Mouse (Mus musculus): ENCODE data around the gene Cdc42bpa. TPM values are rescaled to one million over a fixed set of nuclear protein-coding genes. Genes with fewer than 3 reads are reported as not detected.

Cdc42bpa gene
- polyA plus RNA-seq, 1 experiment, result 20.2 TPM

DNA sequence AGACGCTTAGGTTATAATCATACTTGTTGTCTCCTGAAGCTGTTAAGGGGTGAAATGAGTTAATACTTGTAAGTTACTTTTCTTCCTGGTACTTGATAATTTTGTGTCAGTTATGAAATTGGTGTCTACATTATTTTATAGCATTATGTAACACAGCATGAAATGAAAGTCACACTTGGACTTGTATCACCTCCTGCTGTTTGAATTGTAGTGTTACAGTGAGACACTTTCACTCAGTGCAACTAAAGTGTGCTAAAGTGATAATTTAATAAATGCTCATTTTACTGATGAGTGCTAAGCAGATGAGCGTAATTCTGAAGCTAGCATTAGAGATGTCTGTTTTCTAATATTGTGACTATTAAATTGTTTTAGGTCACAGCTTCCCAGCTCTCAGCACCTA, 180.7 kb downstream of the Cdc42bpa start:
- WGBS, result 97% methylated on average over 2 of the region's 2 CpGs
- no peaks in the 10 kb centered on the region for H3K4me1 ChIP-seq (ENCODE audit: control insufficient read depth, insufficient read depth, low read length)
- H3K27ac ChIP-seq (ENCODE audit: insufficient read depth, low read depth, low read length), result no peak overlapping the region
- TF ChIP-seq CTCF (conservative IDR thresholded peaks at IDR 0.05; ENCODE audit: insufficient read depth, insufficient read length, low read depth, low read length), result no peak
- TF ChIP-seq POLR2A (IDR thresholded peaks at IDR 0.05; ENCODE audit: low read depth, low read length), result no peak
- H3K4me3 ChIP-seq (ENCODE audit: insufficient read depth, low read depth, low read length), result no peak overlapping the region
- H3K27me3 ChIP-seq (replicated peaks; ENCODE audit: control insufficient read depth, insufficient read depth, low read length), result no peaks in the 10 kb centered on the region
- no peaks in the 10 kb centered on the region; the same call in 1 of the 2 replicates for H3K36me3 ChIP-seq (ENCODE audit: control insufficient read depth, insufficient read depth, low read length)
- DNase-seq, result no peak

DNA sequence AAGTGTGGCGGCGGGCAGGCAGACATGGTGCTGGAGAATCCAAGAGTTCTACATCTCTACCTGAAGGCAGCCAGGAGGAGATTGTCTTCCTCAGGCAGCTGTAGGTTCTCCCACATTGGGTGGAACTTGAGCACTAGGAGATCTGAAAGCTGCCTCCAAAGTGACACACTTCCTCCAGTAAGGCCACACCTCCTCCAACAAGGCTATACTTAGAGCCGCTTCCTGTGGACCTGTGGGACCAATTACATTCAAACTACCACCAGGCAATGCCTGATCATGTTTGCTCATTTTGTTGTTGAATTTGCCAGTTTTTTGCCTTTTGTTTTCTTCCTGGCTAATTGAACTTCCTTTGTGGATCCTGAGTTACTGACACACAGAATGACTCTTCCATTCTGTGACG, 187.8 kb downstream of the Cdc42bpa start:
- Histone ChIP-seq H3K27ac (ENCODE audit: insufficient read depth, low read depth, low read length) (no peak overlapping the region), H3K4me3 (ENCODE audit: insufficient read depth, low read depth, low read length) (no peak overlapping the region), H3K36me3 (ENCODE audit: control insufficient read depth, insufficient read depth, low read length) (peaks cover 6% of the 10 kb centered on the region), H3K4me1 (ENCODE audit: control insufficient read depth, insufficient read depth, low read length) (no peaks in the 10 kb centered on the region), H3K27me3 (replicated peaks; ENCODE audit: control insufficient read depth, insufficient read depth, low read length) (no peaks in the 10 kb centered on the region)
- no peak for DNase-seq
- 77% methylated on average over 4 of the region's 4 CpGs for WGBS
- TF ChIP-seq CTCF (conservative IDR thresholded peaks at IDR 0.05; ENCODE audit: insufficient read depth, insufficient read length, low read depth, low read length), result no peak
- TF ChIP-seq POLR2A (IDR thresholded peaks at IDR 0.05; ENCODE audit: low read depth, low read length), result no peak

DNA sequence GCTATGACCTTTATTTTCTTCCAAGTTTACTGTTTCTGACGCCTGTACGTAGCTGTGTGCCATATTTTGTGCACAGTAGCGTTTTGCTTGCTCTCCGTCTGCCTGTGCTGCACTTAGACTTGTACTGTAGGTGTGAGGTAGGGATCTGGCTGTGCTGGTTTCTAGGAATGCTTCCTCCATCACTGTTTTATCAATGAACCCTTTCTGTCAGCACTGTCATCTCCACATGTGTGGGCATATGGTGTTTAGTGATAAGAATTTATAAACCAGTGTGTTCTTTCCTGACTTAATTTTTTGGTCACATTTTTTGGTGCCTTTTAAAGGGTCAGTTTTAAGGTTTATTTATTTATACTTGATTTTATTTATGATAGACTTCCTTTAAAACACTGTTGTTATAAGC, 188.3 kb downstream of the Cdc42bpa start:
- Histone ChIP-seq H3K36me3 (ENCODE audit: control insufficient read depth, insufficient read depth, low read length) (peaks cover 6% of the 10 kb centered on the region), H3K27ac (ENCODE audit: insufficient read depth, low read depth, low read length) (no peak overlapping the region), H3K4me1 (ENCODE audit: control insufficient read depth, insufficient read depth, low read length) (no peaks in the 10 kb centered on the region), H3K27me3 (replicated peaks; ENCODE audit: control insufficient read depth, insufficient read depth, low read length) (no peaks in the 10 kb centered on the region), H3K4me3 (ENCODE audit: insufficient read depth, low read depth, low read length) (no peak overlapping the region)
- 93% methylated on average over 4 of the region's 4 CpGs for WGBS
- DNase-seq, result no peak
- no peak for TF ChIP-seq POLR2A (IDR thresholded peaks at IDR 0.05; ENCODE audit: low read depth, low read length)
- TF ChIP-seq CTCF (conservative IDR thresholded peaks at IDR 0.05; ENCODE audit: insufficient read depth, insufficient read length, low read depth, low read length), result no peak

- Histone ChIP-seq H3K27ac (ENCODE audit: insufficient read depth, low read depth, low read length) (no peak overlapping the region), H3K4me3 (ENCODE audit: insufficient read depth, low read depth, low read length) (no peak overlapping the region), H3K4me1 (ENCODE audit: control insufficient read depth, insufficient read depth, low read length) (no peaks in the 10 kb centered on the region), H3K36me3 (ENCODE audit: control insufficient read depth, insufficient read depth, low read length) (peaks cover 6% of the 10 kb centered on the region), H3K27me3 (replicated peaks; ENCODE audit: control insufficient read depth, insufficient read depth, low read length) (no peaks in the 10 kb centered on the region)
- 82% methylated on average over 8 of the region's 8 CpGs for WGBS
- TF ChIP-seq CTCF (conservative IDR thresholded peaks at IDR 0.05; ENCODE audit: insufficient read depth, insufficient read length, low read depth, low read length) (no peak), POLR2A (IDR thresholded peaks at IDR 0.05; ENCODE audit: low read depth, low read length) (no peak)
- no peak for DNase-seq
Measured at GRCm38 (mm10) chr1:180151191-180151590, 190.9 kb downstream of the Cdc42bpa start.

DNA sequence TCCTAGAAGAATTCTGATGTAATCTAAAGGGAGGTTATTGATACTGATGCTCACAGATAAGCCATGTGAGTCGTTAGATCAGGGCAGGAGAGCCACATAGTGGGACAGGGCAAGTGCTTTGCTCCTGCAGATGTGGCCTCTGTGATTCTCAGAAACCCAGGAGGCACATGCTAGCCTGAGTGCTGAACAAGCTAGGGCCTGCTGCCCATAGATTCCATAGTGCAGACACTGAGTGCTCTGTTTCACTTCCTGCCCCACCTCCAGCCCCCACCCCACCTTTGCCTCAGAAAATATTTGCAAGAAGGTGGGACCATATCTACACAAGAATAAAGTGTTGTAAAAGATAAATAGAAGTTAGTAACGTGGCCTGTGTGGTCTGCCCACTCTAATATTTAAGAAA, 198.4 kb downstream of the Cdc42bpa start:
- no peak for DNase-seq
- TF ChIP-seq CTCF (conservative IDR thresholded peaks at IDR 0.05; ENCODE audit: insufficient read depth, insufficient read length, low read depth, low read length) (no peak), POLR2A (IDR thresholded peaks at IDR 0.05; ENCODE audit: low read depth, low read length) (no peak)
- Histone ChIP-seq H3K27ac (ENCODE audit: insufficient read depth, low read depth, low read length) (no peak overlapping the region), H3K36me3 (ENCODE audit: control insufficient read depth, insufficient read depth, low read length) (no peaks in the 10 kb centered on the region; the same call in none of the 2 replicates), H3K4me3 (ENCODE audit: insufficient read depth, low read depth, low read length) (no peak overlapping the region), H3K27me3 (replicated peaks; ENCODE audit: control insufficient read depth, insufficient read depth, low read length) (no peaks in the 10 kb centered on the region), H3K4me1 (ENCODE audit: control insufficient read depth, insufficient read depth, low read length) (no peaks in the 10 kb centered on the region)
- WGBS, result 78% methylated on average over 2 of the region's 2 CpGs

DNA sequence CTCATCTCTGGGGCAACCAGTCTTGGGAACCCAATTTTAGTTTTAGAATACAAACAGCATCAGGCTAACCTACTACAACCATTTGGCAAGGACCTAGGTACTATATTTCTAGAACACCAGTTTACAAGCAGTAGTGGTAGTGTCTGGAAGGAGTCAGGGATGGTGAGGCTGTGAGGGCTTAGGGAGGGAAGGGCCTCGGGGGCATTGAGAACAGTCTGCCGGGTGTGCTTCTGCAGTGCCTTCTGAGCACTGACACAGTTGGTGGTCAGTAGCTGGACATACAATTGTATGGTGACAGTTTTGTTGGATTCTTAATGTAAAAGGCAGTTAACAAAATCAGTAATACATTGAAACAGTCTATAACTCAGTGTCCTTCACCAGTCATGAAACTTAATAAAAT, 200.3 kb downstream of the Cdc42bpa start:
- no peaks in the 10 kb centered on the region for H3K4me1 ChIP-seq (ENCODE audit: control insufficient read depth, insufficient read depth, low read length)
- no peak for DNase-seq
- H3K27me3 ChIP-seq (replicated peaks; ENCODE audit: control insufficient read depth, insufficient read depth, low read length), result no peaks in the 10 kb centered on the region
- H3K27ac ChIP-seq (ENCODE audit: insufficient read depth, low read depth, low read length), result no peak overlapping the region
- H3K36me3 ChIP-seq (ENCODE audit: control insufficient read depth, insufficient read depth, low read length), result no peaks in the 10 kb centered on the region; the same call in 1 of the 2 replicates
- TF ChIP-seq POLR2A (IDR thresholded peaks at IDR 0.05; ENCODE audit: low read depth, low read length) (no peak), CTCF (conservative IDR thresholded peaks at IDR 0.05; ENCODE audit: insufficient read depth, insufficient read length, low read depth, low read length) (no peak)
- H3K4me3 ChIP-seq (ENCODE audit: insufficient read depth, low read depth, low read length), result no peak overlapping the region
- WGBS, result 72% methylated on average over 2 of the region's 2 CpGs

DNA sequence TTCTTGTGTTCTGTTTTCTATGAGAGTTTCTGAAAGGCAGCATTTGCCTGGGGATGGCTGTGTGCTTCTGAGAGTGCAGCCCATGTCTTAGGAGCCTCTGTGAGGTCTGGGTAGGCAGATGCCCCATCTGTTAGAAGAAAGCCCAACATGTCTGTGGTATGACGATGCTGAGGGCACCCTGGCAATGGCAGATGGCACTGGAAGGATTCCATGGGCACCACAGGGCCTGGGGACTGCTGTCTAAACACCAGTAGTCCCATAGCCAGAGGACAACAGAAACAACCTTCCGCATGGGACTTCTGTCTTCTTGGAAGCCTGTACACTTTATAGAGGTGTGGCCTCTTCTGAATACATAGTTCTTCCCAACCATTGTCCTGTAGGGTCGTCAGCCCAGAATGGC, 200.9 kb downstream of the Cdc42bpa start:
- TF ChIP-seq CTCF (conservative IDR thresholded peaks at IDR 0.05; ENCODE audit: insufficient read depth, insufficient read length, low read depth, low read length) (no peak), POLR2A (IDR thresholded peaks at IDR 0.05; ENCODE audit: low read depth, low read length) (no peak)
- H3K4me3 ChIP-seq (ENCODE audit: insufficient read depth, low read depth, low read length), result no peak overlapping the region
- no peak overlapping the region for H3K27ac ChIP-seq (ENCODE audit: insufficient read depth, low read depth, low read length)
- no peaks in the 10 kb centered on the region; the same call in 1 of the 2 replicates for H3K36me3 ChIP-seq (ENCODE audit: control insufficient read depth, insufficient read depth, low read length)
- H3K4me1 ChIP-seq (ENCODE audit: control insufficient read depth, insufficient read depth, low read length), result no peaks in the 10 kb centered on the region
- DNase-seq, result no peak
- no peaks in the 10 kb centered on the region for H3K27me3 ChIP-seq (replicated peaks; ENCODE audit: control insufficient read depth, insufficient read depth, low read length)
- 84% methylated on average over 3 of the region's 3 CpGs for WGBS

Data from kidney, adult 2 months (tissue).